Mouse (Mus musculus): ENCODE results near the gene Polr3h.

The Polr3h gene

GRCm38 (mm10) chr15:81847161-81847560 is 78.9 kb downstream of the Polr3h start:
- no peak for DNase-seq (ENCODE audit: low spot score in 2 of 2)

- no peak for DNase-seq (ENCODE audit: low spot score in 2 of 2)
Observed at GRCm38 (mm10) chr15:81846755-81847154, 79.3 kb downstream of the Polr3h start.

- no peak for DNase-seq (ENCODE audit: low spot score in 2 of 2)
Observed at GRCm38 (mm10) chr15:81845724-81846123, 80.3 kb downstream of the Polr3h start.

GRCm38 (mm10) chr15:81845033-81845625 is 80.9 kb downstream of the Polr3h start:
- DNase-seq (ENCODE audit: low spot score in 2 of 2): no peak

GRCm38 (mm10) chr15:81842275-81842674 is 83.8 kb downstream of the Polr3h start:
- DNase-seq (ENCODE audit: low spot score in 2 of 2): no peak

- no peak for DNase-seq (ENCODE audit: low spot score in 2 of 2)
Observed at GRCm38 (mm10) chr15:81840306-81840705, 85.7 kb downstream of the Polr3h start.

GRCm38 (mm10) chr15:81839634-81840033 is 86.4 kb downstream of the Polr3h start:
- DNase-seq (ENCODE audit: low spot score in 2 of 2): peak; percentile 67 to 68

GRCm38 (mm10) chr15:81838554-81839235 is 87.3 kb downstream of the Polr3h start:
- DNase-seq (ENCODE audit: low spot score in 2 of 2): no peak

All from frontal cortex, postnatal 36 days (tissue).